Mouse (Mus musculus): Measurements from ENCODE around the gene Trir. TPM values are rescaled to one million over a fixed set of nuclear protein-coding genes. Genes with fewer than 3 reads are reported as not detected.

The Trir gene
- polyA plus RNA-seq, 1 experiment from 2014 or later = 169 TPM

- Histone ChIP-seq H3K4me2 (ENCODE audit: low read length) (peak within 1 kb of the TSS; percentile 96), H3K36me3 (ENCODE audit: control insufficient read depth, insufficient read depth, low read length) (no peaks in the 10 kb centered on the region), H3K4me1 (ENCODE audit: control insufficient read depth, insufficient read depth, low read length) (peaks cover 12% of the 10 kb centered on the region), H3K27me3 (replicated peaks; ENCODE audit: control insufficient read depth, insufficient read depth, low read length) (0 out of 2 replicates have a peak, but pooled peaks cover 12% of the 10 kb centered on the region), H3K9me3 (replicated peaks; ENCODE audit: control insufficient read depth, low read length) (no peaks in the 10 kb centered on the region), H3K4me3 (ENCODE audit: low read depth, low read length) (peak within 1 kb of the TSS; percentile 57), H3K9ac (ENCODE audit: low read length) (peak within 1 kb of the TSS; percentile 79), H3K27ac (ENCODE audit: low read depth, low read length) (peak within 1 kb of the TSS; percentile 81)
- ATAC-seq (peak; percentile 92), DNase-seq (ENCODE audit: low spot score) (peak; percentile 99)
- WGBS = under 1% methylated on average over 28 of the region's 28 CpGs
These were observed 36.3 kb upstream of the Trir start, which contains the start of gene Hook2 for GRCm38 (mm10) chr8:84990349-84990748. Gene Hook2, plus strand, starts transcription at chr8:84990603.

- Histone ChIP-seq H3K27me3 (replicated peaks; ENCODE audit: control insufficient read depth, insufficient read depth, low read length) (0 out of 2 replicates have a peak, but pooled peaks cover 15% of the 10 kb centered on the region), H3K4me1 (ENCODE audit: control insufficient read depth, insufficient read depth, low read length) (peaks cover 9% of the 10 kb centered on the region), H3K4me2 (ENCODE audit: low read length) (peak overlapping the region; percentile 96), H3K4me3 (ENCODE audit: low read depth, low read length) (peak overlapping the region; percentile 57), H3K9ac (ENCODE audit: low read length) (peak overlapping the region; percentile 79), H3K36me3 (ENCODE audit: control insufficient read depth, insufficient read depth, low read length) (no peaks in the 10 kb centered on the region), H3K27ac (ENCODE audit: low read depth, low read length) (no peak overlapping the region; the same call in 1 of the 2 replicates), H3K9me3 (replicated peaks; ENCODE audit: control insufficient read depth, low read length) (no peaks in the 10 kb centered on the region)
- no peak for DNase-seq (ENCODE audit: low spot score)
- ATAC-seq = peak; percentile 11; the same call in 1 of the 2 replicates
- WGBS = 2% methylated on average over 15 of the region's 15 CpGs
These were observed 35.8 kb upstream of the Trir start for GRCm38 (mm10) chr8:84990836-84991235.

GRCm38 (mm10) chr8:84994375-84994774 is 32.2 kb upstream of the Trir start:
- H3K27ac ChIP-seq (ENCODE audit: low read depth, low read length) = no peak overlapping the region
- no peak overlapping the region for H3K4me2 ChIP-seq (ENCODE audit: low read length)
- 94% methylated on average over 9 of the region's 9 CpGs for WGBS
- peaks cover 8% of the 10 kb centered on the region for H3K4me1 ChIP-seq (ENCODE audit: control insufficient read depth, insufficient read depth, low read length)
- 0 out of 2 replicates have a peak, but pooled peaks cover 3% of the 10 kb centered on the region for H3K27me3 ChIP-seq (replicated peaks; ENCODE audit: control insufficient read depth, insufficient read depth, low read length)
- H3K36me3 ChIP-seq (ENCODE audit: control insufficient read depth, insufficient read depth, low read length) = no peaks in the 10 kb centered on the region
- no peak overlapping the region for H3K4me3 ChIP-seq (ENCODE audit: low read depth, low read length)
- H3K9ac ChIP-seq (ENCODE audit: low read length) = no peak overlapping the region
- ATAC-seq (no peak), DNase-seq (ENCODE audit: low spot score) (no peak)
- H3K9me3 ChIP-seq (replicated peaks; ENCODE audit: control insufficient read depth, low read length) = no peaks in the 10 kb centered on the region

- WGBS = 24% methylated on average over 25 of the region's 25 CpGs
- Histone ChIP-seq H3K9ac (ENCODE audit: low read length) (peak overlapping the region; percentile 35; the same call in 1 of the 2 replicates), H3K4me3 (ENCODE audit: low read depth, low read length) (no peak overlapping the region), H3K9me3 (replicated peaks; ENCODE audit: control insufficient read depth, low read length) (no peaks in the 10 kb centered on the region), H3K36me3 (ENCODE audit: control insufficient read depth, insufficient read depth, low read length) (no peaks in the 10 kb centered on the region), H3K4me2 (ENCODE audit: low read length) (0 out of 2 replicates have a peak overlapping the region, but pooled peaks have one; percentile 3), H3K4me1 (ENCODE audit: control insufficient read depth, insufficient read depth, low read length) (peaks cover 5% of the 10 kb centered on the region), H3K27ac (ENCODE audit: low read depth, low read length) (no peak overlapping the region), H3K27me3 (replicated peaks; ENCODE audit: control insufficient read depth, insufficient read depth, low read length) (0 out of 2 replicates have a peak, but pooled peaks cover 3% of the 10 kb centered on the region)
- ATAC-seq = peak; percentile 15; the same call in 1 of the 2 replicates
- no peak for DNase-seq (ENCODE audit: low spot score)
These were observed 30.9 kb upstream of the Trir start for GRCm38 (mm10) chr8:84995680-84996079.

GRCm38 (mm10) chr8:84996978-84997377 is 29.6 kb upstream of the Trir start:
- H3K9me3 ChIP-seq (replicated peaks; ENCODE audit: control insufficient read depth, low read length) = no peaks in the 10 kb centered on the region
- peak overlapping the region; percentile 41; the same call in 1 of the 2 replicates for H3K9ac ChIP-seq (ENCODE audit: low read length)
- no peak overlapping the region for H3K4me3 ChIP-seq (ENCODE audit: low read depth, low read length)
- no peak overlapping the region for H3K27ac ChIP-seq (ENCODE audit: low read depth, low read length)
- ATAC-seq (no peak), DNase-seq (ENCODE audit: low spot score) (no peak)
- H3K27me3 ChIP-seq (replicated peaks; ENCODE audit: control insufficient read depth, insufficient read depth, low read length) = 0 out of 2 replicates have a peak, but pooled peaks cover 3% of the 10 kb centered on the region
- WGBS = 72% methylated on average over 5 of the region's 5 CpGs
- H3K4me1 ChIP-seq (ENCODE audit: control insufficient read depth, insufficient read depth, low read length) = no peaks in the 10 kb centered on the region
- no peaks in the 10 kb centered on the region for H3K36me3 ChIP-seq (ENCODE audit: control insufficient read depth, insufficient read depth, low read length)
- H3K4me2 ChIP-seq (ENCODE audit: low read length) = no peak overlapping the region

GRCm38 (mm10) chr8:84997649-84998295 is 28.9 kb upstream of the Trir start:
- WGBS = under 1% methylated on average over 19 of the region's 19 CpGs
- Histone ChIP-seq H3K27me3 (replicated peaks; ENCODE audit: control insufficient read depth, insufficient read depth, low read length) (0 out of 2 replicates have a peak, but pooled peaks cover 3% of the 10 kb centered on the region), H3K4me2 (ENCODE audit: low read length) (peak overlapping the region; percentile 31), H3K4me1 (ENCODE audit: control insufficient read depth, insufficient read depth, low read length) (no peaks in the 10 kb centered on the region), H3K4me3 (ENCODE audit: low read depth, low read length) (no peak overlapping the region), H3K9ac (ENCODE audit: low read length) (peak overlapping the region; percentile 41), H3K27ac (ENCODE audit: low read depth, low read length) (no peak overlapping the region), H3K9me3 (replicated peaks; ENCODE audit: control insufficient read depth, low read length) (no peaks in the 10 kb centered on the region), H3K36me3 (ENCODE audit: control insufficient read depth, insufficient read depth, low read length) (no peaks in the 10 kb centered on the region)
- ATAC-seq (peak; percentile 90), DNase-seq (ENCODE audit: low spot score) (peak; percentile 95)

- Histone ChIP-seq H3K4me3 (ENCODE audit: low read depth, low read length) (no peak overlapping the region), H3K4me2 (ENCODE audit: low read length) (no peak overlapping the region), H3K9ac (ENCODE audit: low read length) (no peak overlapping the region), H3K36me3 (ENCODE audit: control insufficient read depth, insufficient read depth, low read length) (no peaks in the 10 kb centered on the region), H3K9me3 (replicated peaks; ENCODE audit: control insufficient read depth, low read length) (no peaks in the 10 kb centered on the region), H3K27ac (ENCODE audit: low read depth, low read length) (no peak overlapping the region), H3K27me3 (replicated peaks; ENCODE audit: control insufficient read depth, insufficient read depth, low read length) (peaks cover 11% of the 10 kb centered on the region), H3K4me1 (ENCODE audit: control insufficient read depth, insufficient read depth, low read length) (no peaks in the 10 kb centered on the region)
- 24% methylated on average over 23 of the region's 25 CpGs for WGBS
- DNase-seq (ENCODE audit: low spot score) = no peak
- no peak for ATAC-seq
These were observed 18.9 kb upstream of the Trir start for GRCm38 (mm10) chr8:85007686-85008085.

GRCm38 (mm10) chr8:85011242-85011641 is 15.4 kb upstream of the Trir start:
- H3K9ac ChIP-seq (ENCODE audit: low read length) = no peak overlapping the region
- H3K9me3 ChIP-seq (replicated peaks; ENCODE audit: control insufficient read depth, low read length) = no peaks in the 10 kb centered on the region
- H3K36me3 ChIP-seq (ENCODE audit: control insufficient read depth, insufficient read depth, low read length) = no peaks in the 10 kb centered on the region
- ATAC-seq = no peak
- peaks cover 17% of the 10 kb centered on the region for H3K27me3 ChIP-seq (replicated peaks; ENCODE audit: control insufficient read depth, insufficient read depth, low read length)
- WGBS = 22% methylated on average over 28 of the region's 28 CpGs
- no peak for DNase-seq (ENCODE audit: low spot score)
- no peaks in the 10 kb centered on the region for H3K4me1 ChIP-seq (ENCODE audit: control insufficient read depth, insufficient read depth, low read length)
- H3K27ac ChIP-seq (ENCODE audit: low read depth, low read length) = no peak overlapping the region
- H3K4me3 ChIP-seq (ENCODE audit: low read depth, low read length) = no peak overlapping the region
- no peak overlapping the region for H3K4me2 ChIP-seq (ENCODE audit: low read length)

- H3K4me3 ChIP-seq (ENCODE audit: low read depth, low read length) = peak overlapping the region; percentile 27
- H3K36me3 ChIP-seq (ENCODE audit: control insufficient read depth, insufficient read depth, low read length) = peaks cover 11% of the 10 kb centered on the region
- ATAC-seq (peak; percentile 81), DNase-seq (ENCODE audit: low spot score) (peak; percentile 89)
- H3K9me3 ChIP-seq (replicated peaks; ENCODE audit: control insufficient read depth, low read length) = no peaks in the 10 kb centered on the region
- H3K27ac ChIP-seq (ENCODE audit: low read depth, low read length) = no peak overlapping the region
- peaks cover 17% of the 10 kb centered on the region for H3K27me3 ChIP-seq (replicated peaks; ENCODE audit: control insufficient read depth, insufficient read depth, low read length)
- peak overlapping the region; percentile 60; the same call in 1 of the 2 replicates for H3K9ac ChIP-seq (ENCODE audit: low read length)
- WGBS = 6% methylated on average over 26 of the region's 26 CpGs
- no peaks in the 10 kb centered on the region for H3K4me1 ChIP-seq (ENCODE audit: control insufficient read depth, insufficient read depth, low read length)
- H3K4me2 ChIP-seq (ENCODE audit: low read length) = peak overlapping the region; percentile 61
These were observed 13.3 kb upstream of the Trir start for GRCm38 (mm10) chr8:85013230-85013840.

Data from forebrain, embryonic 14.5 days (tissue).